Mouse (Mus musculus) forebrain, embryonic 14.5 days (tissue): ENCODE measurements around the gene Dnajb1. TPM values are rescaled to one million over a fixed set of nuclear protein-coding genes. Genes with fewer than 3 reads are reported as not detected.
"Not testable (repeated sequence)": the region's sequence is repeated elsewhere in the genome, so short reads cannot be mapped to it uniquely, and the experiment has no call there.

Experiments
- ATAC-seq: fragments of 200-750 bp; cut with Nextera tagmentation; 2 replicates; pipeline ENCODE4 v1.8.0; 2017; ENCODE audit warnings: mild to moderate bottlenecking, moderate library complexity
- DNase-seq: peaks from one replicate; pipeline ENCODE4 v3.0.0-alpha.2; 2015; ENCODE audit warnings: low spot score
- H3K27ac ChIP-seq: fragments of 300-500 bp; sonication (generic); 2 replicates; pipeline ENCODE4 v1.5.1; 2014; ENCODE audit warnings: low read depth, mild to moderate bottlenecking, control low read depth, low read length, moderate library complexity
- H3K27me3 ChIP-seq: fragments of 300-500 bp; sonication (generic); replicated peaks from 2 replicates; pipeline ENCODE4 v1.6.1; 2014; ENCODE audit warnings: low read length, control low read depth, mixed read lengths; ENCODE audit not compliant: control insufficient read depth, insufficient read depth
- H3K36me3 ChIP-seq: fragments of 300-500 bp; sonication (generic); 2 replicates; pipeline ENCODE4 v1.6.1; 2014; ENCODE audit warnings: low read length, control low read depth; ENCODE audit not compliant: control insufficient read depth, insufficient read depth
- H3K4me1 ChIP-seq: fragments of 300-500 bp; sonication (generic); 2 replicates; pipeline ENCODE4 v1.6.1; 2014; ENCODE audit warnings: antibody characterized with exemption, low read length, control low read depth; ENCODE audit not compliant: control insufficient read depth, insufficient read depth
- H3K4me2 ChIP-seq: fragments of 300-500 bp; sonication (generic); 2 replicates; pipeline ENCODE4 v1.6.1; 2014; ENCODE audit warnings: mild to moderate bottlenecking, control low read depth, low read length
- H3K4me3 ChIP-seq: fragments of 300-500 bp; sonication (generic); 2 replicates; pipeline ENCODE4 v1.5.1; 2014; ENCODE audit warnings: low read depth, low read length, control low read depth
- H3K9ac ChIP-seq: fragments of 300-500 bp; sonication (generic); 2 replicates; pipeline ENCODE4 v1.6.1; 2014; ENCODE audit warnings: mild to moderate bottlenecking, low read length, control low read depth, moderate library complexity
- H3K9me3 ChIP-seq: fragments of 300-500 bp; sonication (generic); replicated peaks from 2 replicates; pipeline ENCODE4 v1.6.1; 2016; ENCODE audit warnings: low read length, control low read depth, mixed read lengths; ENCODE audit not compliant: control insufficient read depth
- WGBS: fragments of 180-500 bp; shearing (Covaris S2); extraction: QIAGEN DNeasy Blood & Tissue Kit; methylation state at CpG from one replicate; pipeline ENCODE4 v1.1.7; 2014; 5-methylcytosine and 5-hydroxymethylcytosine counted together
- polyA plus RNA-seq: library from polyadenylated mRNA; unstranded; fragments of >200 nt; fragmentation: Nextera tagmentation; extraction: Ambion mirVana; gene quantifications from 2 replicates; pipeline ENCODE4 v1.2.1, GENCODE M21; 2014

Dnajb1 gene
- polyA plus RNA-seq, 1 experiment from 2014 or later = 30.1 TPM

- no peak overlapping the region for H3K27ac ChIP-seq
- no peak overlapping the region for H3K9ac ChIP-seq
- H3K4me3 ChIP-seq = no peak overlapping the region
- peaks cover 7% of the 10 kb centered on the region; the same call in 1 of the 2 replicates for H3K4me1 ChIP-seq
- ATAC-seq = no peak
- H3K27me3 ChIP-seq = no peaks in the 10 kb centered on the region
- no peak for DNase-seq
- no peaks in the 10 kb centered on the region for H3K9me3 ChIP-seq
- H3K36me3 ChIP-seq = peaks cover 50% of the 10 kb centered on the region
- H3K4me2 ChIP-seq = no peak overlapping the region
- 84% methylated on average over 4 of the region's 4 CpGs for WGBS
These were observed 38.8 kb upstream of the Dnajb1 start for GRCm38 (mm10) chr8:83569165-83569564.

DNA sequence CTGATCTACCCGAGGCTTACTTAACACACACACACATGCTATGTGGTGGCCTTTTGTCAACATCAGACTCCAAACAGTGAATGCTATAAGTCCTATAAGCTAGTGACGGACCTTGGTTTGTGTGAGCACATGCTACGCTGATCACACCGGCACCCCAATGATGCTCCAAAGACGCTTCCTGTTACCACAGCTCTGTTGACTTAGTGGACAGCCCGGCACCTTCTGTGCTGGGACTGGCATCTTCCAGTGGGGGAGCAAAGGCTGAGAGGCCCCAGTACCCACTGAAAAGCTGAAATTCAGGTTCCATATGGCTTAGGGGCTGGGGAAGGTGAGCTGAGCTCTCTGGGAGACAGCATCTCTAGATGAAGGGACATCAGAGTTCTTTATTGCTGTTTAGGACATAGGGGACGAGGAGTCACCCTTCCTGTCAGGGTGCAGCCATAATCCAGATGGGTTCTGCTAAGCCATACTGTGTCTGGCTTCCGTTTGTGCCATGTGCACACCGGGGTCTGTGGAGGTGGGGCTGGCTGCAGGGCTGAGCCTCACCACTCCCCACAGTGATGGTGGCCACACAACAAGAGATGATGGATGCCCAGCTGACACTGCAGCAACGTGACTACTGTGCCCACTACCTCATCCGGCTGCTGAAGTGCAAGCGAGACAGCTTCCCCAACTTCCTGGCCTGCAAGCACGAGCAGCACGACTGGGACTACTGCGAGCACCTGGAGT lies 37.6 kb upstream of the Dnajb1 start:
- Histone ChIP-seq H3K9me3 (no peaks in the 10 kb centered on the region), H3K27me3 (no peaks in the 10 kb centered on the region), H3K36me3 (peaks cover 62% of the 10 kb centered on the region), H3K4me2 (no peak overlapping the region), H3K4me1 (peaks cover 7% of the 10 kb centered on the region; the same call in 1 of the 2 replicates), H3K9ac (no peak overlapping the region), H3K27ac (no peak overlapping the region), H3K4me3 (no peak overlapping the region)
- ATAC-seq (no peak), DNase-seq (no peak)
- WGBS = 92% methylated on average over 15 of the region's 15 CpGs

- H3K36me3 ChIP-seq = peaks cover 65% of the 10 kb centered on the region
- H3K9me3 ChIP-seq, H3K4me3 ChIP-seq, H3K4me2 ChIP-seq, H3K27ac ChIP-seq, H3K27me3 ChIP-seq, DNase-seq, ATAC-seq, H3K9ac ChIP-seq, H3K4me1 ChIP-seq: not testable (repeated sequence)
- whole genome bisulfite sequencing = 96% methylated on average over 6 of the region's 7 CpGs
These were observed 37.0 kb upstream of the Dnajb1 start for GRCm38 (mm10) chr8:83571001-83571340.

DNA sequence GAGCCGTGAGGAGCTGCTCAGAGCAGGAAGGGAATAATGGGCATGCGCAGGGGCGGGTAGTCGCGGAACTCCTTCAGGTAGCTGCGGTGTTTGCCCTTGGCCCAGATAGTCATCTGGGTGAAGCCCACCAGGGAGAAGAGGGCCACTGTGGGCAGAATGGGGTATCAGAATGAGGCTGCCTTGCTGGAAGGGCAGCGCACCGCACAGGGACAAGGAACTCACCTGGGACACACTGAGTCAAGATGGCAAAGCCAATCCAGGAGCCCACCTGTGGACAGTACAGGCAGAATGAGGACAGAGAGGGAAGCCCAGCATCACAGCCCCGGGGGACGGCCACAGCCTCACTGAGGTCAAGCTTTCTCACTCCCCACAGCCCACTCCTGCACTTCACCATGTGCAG lies 36.2 kb upstream of the Dnajb1 start:
- no peak overlapping the region for H3K4me3 ChIP-seq
- ATAC-seq (no peak), DNase-seq (no peak)
- H3K27me3 ChIP-seq = no peaks in the 10 kb centered on the region
- no peaks in the 10 kb centered on the region for H3K9me3 ChIP-seq
- no peak overlapping the region for H3K27ac ChIP-seq
- no peak overlapping the region for H3K4me2 ChIP-seq
- peaks cover 7% of the 10 kb centered on the region; the same call in 1 of the 2 replicates for H3K4me1 ChIP-seq
- whole genome bisulfite sequencing = 95% methylated on average over 10 of the region's 10 CpGs
- peaks cover 65% of the 10 kb centered on the region for H3K36me3 ChIP-seq
- H3K9ac ChIP-seq = no peak overlapping the region

DNA sequence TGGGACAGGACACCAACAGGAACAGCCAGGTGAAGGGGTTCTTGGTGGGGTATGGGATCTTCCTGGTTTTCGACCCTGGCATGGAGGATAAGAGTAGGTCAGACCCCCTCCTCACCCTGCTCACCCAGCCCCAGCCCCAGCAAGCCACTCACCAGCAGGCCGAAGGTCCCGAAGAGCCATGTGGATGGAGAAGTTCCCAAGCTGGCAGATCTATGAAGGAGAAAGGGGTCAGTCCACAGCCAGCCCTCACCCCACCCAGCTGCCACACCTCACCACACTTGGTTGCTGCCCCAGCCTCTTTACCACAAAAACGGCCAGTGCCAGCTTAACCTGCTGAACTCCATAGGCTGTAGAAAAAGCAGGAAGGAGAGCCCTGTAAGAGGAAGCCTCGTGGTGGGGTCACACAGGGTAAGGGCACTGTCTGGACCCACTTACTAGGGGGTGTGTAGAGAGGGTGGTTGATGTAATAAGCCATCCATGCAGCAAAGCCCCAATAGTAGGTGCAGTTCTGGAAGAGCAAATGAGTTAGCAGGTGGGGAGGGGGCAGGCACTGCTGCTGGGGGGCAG lies 35.7 kb upstream of the Dnajb1 start:
- H3K27ac ChIP-seq = no peak overlapping the region
- H3K4me3 ChIP-seq = no peak overlapping the region
- no peaks in the 10 kb centered on the region for H3K27me3 ChIP-seq
- ATAC-seq (no peak), DNase-seq (no peak)
- peaks cover 5% of the 10 kb centered on the region; the same call in 1 of the 2 replicates for H3K4me1 ChIP-seq
- H3K9ac ChIP-seq = no peak overlapping the region
- no peaks in the 10 kb centered on the region for H3K9me3 ChIP-seq
- WGBS = 90% methylated on average over 5 of the region's 5 CpGs
- H3K36me3 ChIP-seq = peaks cover 65% of the 10 kb centered on the region
- H3K4me2 ChIP-seq = no peak overlapping the region

DNA sequence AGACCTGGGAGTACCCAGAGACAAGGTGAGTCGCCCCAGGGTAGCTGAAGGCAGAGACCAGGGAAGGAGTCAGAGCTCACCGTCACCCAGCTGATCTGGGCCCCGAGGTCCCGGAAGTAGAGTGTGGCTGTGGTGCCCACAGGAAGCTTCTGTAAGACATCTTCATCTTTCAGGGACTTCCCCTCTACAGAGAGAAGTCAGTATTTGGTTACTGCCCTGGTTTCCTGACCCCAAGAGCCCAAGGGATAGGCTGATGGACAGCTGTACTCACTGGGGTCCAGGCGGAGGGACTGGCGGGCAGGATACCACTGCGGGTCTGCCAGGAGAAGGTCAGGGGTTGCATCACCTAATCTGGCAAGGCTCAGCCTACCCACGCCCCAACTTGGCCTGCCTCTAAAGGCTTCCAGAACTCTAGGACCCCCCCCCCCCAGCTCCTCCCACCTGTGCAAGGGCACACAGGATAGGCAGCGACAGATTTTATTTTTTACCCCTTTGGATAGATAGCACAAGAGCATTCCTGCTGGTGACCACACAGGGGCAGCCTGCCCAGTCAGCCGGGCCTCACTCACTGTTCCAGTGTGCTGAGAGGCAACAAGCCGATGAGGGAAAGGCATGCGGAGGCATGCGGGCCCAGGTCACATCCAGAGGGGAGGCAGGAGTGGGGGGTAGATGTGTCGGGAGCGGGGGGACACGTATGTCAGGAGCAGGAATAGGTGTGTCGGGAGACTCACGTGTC lies 34.7 kb upstream of the Dnajb1 start:
- H3K9me3 ChIP-seq = no peaks in the 10 kb centered on the region
- H3K9ac ChIP-seq = no peak overlapping the region
- no peak overlapping the region for H3K4me2 ChIP-seq
- no peak overlapping the region for H3K4me3 ChIP-seq
- DNase-seq (no peak), ATAC-seq (no peak)
- H3K36me3 ChIP-seq = peaks cover 65% of the 10 kb centered on the region
- H3K27me3 ChIP-seq = no peaks in the 10 kb centered on the region
- no peak overlapping the region for H3K27ac ChIP-seq
- WGBS = 89% methylated on average over 18 of the region's 18 CpGs
- H3K4me1 ChIP-seq = no peaks in the 10 kb centered on the region

- DNase-seq (no peak), ATAC-seq (no peak)
- H3K4me1 ChIP-seq = no peaks in the 10 kb centered on the region
- no peak overlapping the region for H3K4me2 ChIP-seq
- peaks cover 59% of the 10 kb centered on the region for H3K36me3 ChIP-seq
- H3K9me3 ChIP-seq = no peaks in the 10 kb centered on the region
- H3K27me3 ChIP-seq = no peaks in the 10 kb centered on the region
- no peak overlapping the region for H3K9ac ChIP-seq
- H3K4me3 ChIP-seq = no peak overlapping the region
- WGBS = 86% methylated on average over 15 of the region's 15 CpGs
- no peak overlapping the region for H3K27ac ChIP-seq
These were observed 33.2 kb upstream of the Dnajb1 start for GRCm38 (mm10) chr8:83574631-83575315.

- Histone ChIP-seq H3K9ac (no peak overlapping the region), H3K27ac (no peak overlapping the region), H3K4me1 (no peaks in the 10 kb centered on the region)
These were observed 32.2 kb upstream of the Dnajb1 start for GRCm38 (mm10) chr8:83575561-83576515.

More at GRCm38 (mm10) chr8:83575561-83576515, 32.2 kb upstream of the Dnajb1 start:
- WGBS = 81% methylated on average over 17 of the region's 17 CpGs
- Histone ChIP-seq H3K9me3 (no peaks in the 10 kb centered on the region), H3K4me3 (no peak overlapping the region), H3K27me3 (no peaks in the 10 kb centered on the region), H3K4me2 (no peak overlapping the region), H3K36me3 (peaks cover 48% of the 10 kb centered on the region)
- ATAC-seq = 0 out of 2 replicates have a peak, but pooled peaks have one; percentile 9
- no peak for DNase-seq
